Mouse (Mus musculus): ENCODE results near the gene Gm609. TPM values are rescaled to one million over a fixed set of nuclear protein-coding genes. Genes with fewer than 3 reads are reported as not detected.
"Not testable (repeated sequence)": the region's sequence is repeated elsewhere in the genome, so short reads cannot be mapped to it uniquely, and the experiment has no call there.

Gene Gm609
- 0.40 and 0.59 TPM in 2 replicates for polyA plus RNA-seq (2012; rRNA removed)

DNA sequence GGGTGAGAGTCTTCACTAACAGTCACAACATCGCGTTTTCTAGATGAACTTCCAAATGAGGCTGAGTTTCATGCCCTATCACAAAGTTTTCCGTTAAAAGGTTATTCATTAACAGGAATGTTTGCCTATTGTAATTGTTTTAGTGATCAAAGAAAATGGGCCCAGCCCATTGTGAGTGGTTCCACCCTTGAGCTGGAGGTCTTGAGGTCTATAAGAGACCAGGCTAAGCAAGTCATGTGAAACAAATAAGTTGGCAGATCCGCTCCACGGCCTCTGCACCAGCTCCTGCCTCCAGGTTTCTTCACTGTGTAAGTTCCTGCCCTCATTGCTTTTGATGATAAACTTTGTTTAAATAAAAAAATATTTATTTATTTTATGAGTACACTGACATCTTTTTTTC, at the start of gene Gm609:
Gene Gm609 (minus strand): TSS at position 43 of the 400 bp plus-strand sequence.
- H3K27ac ChIP-seq (ENCODE audit: insufficient read depth, low read length): no peak within 1 kb of the TSS
- no peak within 1 kb of the TSS for H3K4me3 ChIP-seq (ENCODE audit: insufficient read depth, low read length)
- no peaks in the 10 kb centered on the region for H3K4me1 ChIP-seq (ENCODE audit: control insufficient read depth, insufficient read depth, low read length)
- TF ChIP-seq POLR2A (IDR thresholded peaks at IDR 0.05; ENCODE audit: extremely low read depth, insufficient read depth, low read length): no peak
- no peak for TF ChIP-seq CTCF (IDR thresholded peaks at IDR 0.05; ENCODE audit: extremely low read depth, insufficient read depth, low read length)

DNA sequence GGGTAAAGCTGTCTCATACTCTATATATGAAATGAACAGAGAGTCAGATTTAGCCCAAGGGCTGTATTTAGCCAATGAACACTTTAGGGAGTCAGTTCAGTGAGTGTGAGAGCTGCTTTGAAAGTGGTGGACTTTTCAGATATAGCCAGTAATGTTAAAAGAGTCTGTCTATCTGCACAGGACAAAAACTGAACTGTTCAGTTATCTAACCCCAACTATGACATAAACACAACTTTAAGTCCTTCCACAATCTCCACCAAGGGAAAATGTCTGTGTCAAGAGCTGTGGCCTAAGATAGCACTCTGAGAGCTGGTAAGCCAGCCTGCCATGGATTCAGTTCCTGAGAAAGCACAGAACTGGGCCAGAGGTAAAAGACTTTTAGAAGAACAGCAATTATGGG, 49.3 kb upstream of the Gm609 start:
- Histone ChIP-seq H3K4me3 (ENCODE audit: insufficient read depth, low read length) (no peak overlapping the region), H3K4me1 (ENCODE audit: control insufficient read depth, insufficient read depth, low read length) (no peaks in the 10 kb centered on the region), H3K27ac (ENCODE audit: insufficient read depth, low read length) (no peak overlapping the region)
- TF ChIP-seq POLR2A (IDR thresholded peaks at IDR 0.05; ENCODE audit: extremely low read depth, insufficient read depth, low read length) (no peak), CTCF (IDR thresholded peaks at IDR 0.05; ENCODE audit: extremely low read depth, insufficient read depth, low read length) (no peak)

DNA sequence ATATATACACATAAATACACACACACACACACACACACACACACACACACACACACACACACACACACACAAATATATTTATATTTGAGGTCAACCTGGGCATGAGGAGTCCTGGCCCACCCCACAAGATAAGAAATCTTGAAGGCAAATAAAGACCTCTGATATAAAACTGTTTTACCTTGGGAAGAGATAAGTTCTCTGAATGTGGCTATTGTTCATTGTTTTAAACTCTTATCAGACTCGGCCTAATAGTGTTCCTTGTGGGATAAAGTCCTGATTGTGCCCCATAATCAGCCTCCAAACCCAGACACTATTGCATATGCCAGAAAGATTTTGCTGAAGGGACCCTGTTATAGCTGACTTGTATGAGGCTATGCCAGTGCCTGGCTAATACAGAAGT, 45.6 kb upstream of the Gm609 start:
- not testable (repeated sequence) for H3K4me1 ChIP-seq (ENCODE audit: control insufficient read depth, insufficient read depth, low read length); H3K4me3 ChIP-seq (ENCODE audit: insufficient read depth, low read length); H3K27ac ChIP-seq (ENCODE audit: insufficient read depth, low read length)

DNA sequence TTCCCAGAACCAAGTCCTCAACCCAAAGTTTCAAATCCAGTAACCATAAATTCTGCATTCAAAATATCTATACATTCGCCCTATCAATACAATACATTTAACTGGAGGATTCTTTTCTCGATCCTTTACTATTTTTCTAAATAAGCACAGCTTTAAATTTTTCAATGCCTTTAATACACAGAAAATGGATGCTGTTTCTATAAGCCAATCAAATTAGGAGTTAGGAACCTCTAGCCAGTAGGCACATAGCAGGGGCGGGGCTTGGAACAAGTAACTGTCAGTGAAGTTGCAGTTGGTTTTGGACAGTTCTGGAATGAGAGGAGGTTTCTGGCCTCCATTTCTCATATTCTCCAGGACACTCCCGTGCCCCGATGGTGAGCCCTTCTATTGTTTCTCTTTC, 42.2 kb upstream of the Gm609 start, which contains the start of gene Slc9c1:
Gene Slc9c1 (plus strand): TSS at position 301 of the 400 bp plus-strand sequence.
- H3K27ac ChIP-seq (ENCODE audit: insufficient read depth, low read length): no peak within 1 kb of the TSS
- no peaks in the 10 kb centered on the region for H3K4me1 ChIP-seq (ENCODE audit: control insufficient read depth, insufficient read depth, low read length)
- TF ChIP-seq POLR2A (IDR thresholded peaks at IDR 0.05; ENCODE audit: extremely low read depth, insufficient read depth, low read length) (no peak), CTCF (IDR thresholded peaks at IDR 0.05; ENCODE audit: extremely low read depth, insufficient read depth, low read length) (no peak)
- H3K4me3 ChIP-seq (ENCODE audit: insufficient read depth, low read length): no peak within 1 kb of the TSS

DNA sequence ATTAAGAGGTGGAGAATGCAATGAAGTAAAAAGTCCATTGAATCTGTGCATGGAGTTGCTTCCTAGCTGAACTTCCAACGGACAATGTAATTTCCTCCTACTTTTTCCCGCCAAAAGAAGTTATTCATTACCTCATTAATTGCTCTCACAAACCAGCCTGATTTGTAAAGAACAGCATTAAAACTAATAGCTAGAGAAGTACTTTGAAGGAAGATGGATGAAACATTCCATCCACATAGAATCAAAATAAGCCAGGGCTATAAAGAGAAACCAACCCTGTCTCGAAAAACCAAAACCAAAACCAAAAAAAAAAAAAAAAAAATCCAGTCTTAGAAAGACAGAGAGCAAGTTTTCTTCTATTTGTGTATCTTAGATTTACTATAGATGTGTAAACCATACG, 39.2 kb upstream of the Gm609 start, which contains the start of gene Gm17783:
Gene Gm17783 (minus strand): TSS at position 101 of the 400 bp plus-strand sequence.
- Histone ChIP-seq H3K4me3 (ENCODE audit: insufficient read depth, low read length) (no peak within 1 kb of the TSS), H3K4me1 (ENCODE audit: control insufficient read depth, insufficient read depth, low read length) (no peaks in the 10 kb centered on the region), H3K27ac (ENCODE audit: insufficient read depth, low read length) (no peak within 1 kb of the TSS)
- no peak for TF ChIP-seq CTCF (IDR thresholded peaks at IDR 0.05; ENCODE audit: extremely low read depth, insufficient read depth, low read length)

DNA sequence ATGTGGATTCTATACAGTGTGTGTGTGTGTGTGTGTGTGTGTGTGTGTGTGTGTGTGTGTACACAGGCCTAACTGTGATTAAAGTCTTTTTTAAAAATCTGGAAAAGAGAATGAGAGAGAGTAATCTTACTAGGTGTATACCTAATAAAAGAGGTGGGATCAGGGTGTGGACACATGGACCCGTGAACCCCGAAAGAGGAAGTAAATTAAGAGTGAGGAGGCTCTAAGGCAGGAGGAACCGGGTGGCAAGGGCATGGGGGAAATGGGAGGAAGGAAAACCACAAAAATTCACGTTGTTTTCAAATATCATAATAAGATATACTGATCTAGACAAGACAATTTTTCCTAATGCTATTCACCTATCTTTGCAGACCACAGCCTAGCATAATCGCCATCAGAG, 32.8 kb upstream of the Gm609 start:
- H3K4me3 ChIP-seq (ENCODE audit: insufficient read depth, low read length): no peak overlapping the region
- H3K27ac ChIP-seq (ENCODE audit: insufficient read depth, low read length): no peak overlapping the region
- no peaks in the 10 kb centered on the region for H3K4me1 ChIP-seq (ENCODE audit: control insufficient read depth, insufficient read depth, low read length)
- no peak for TF ChIP-seq CTCF (IDR thresholded peaks at IDR 0.05; ENCODE audit: extremely low read depth, insufficient read depth, low read length)
- TF ChIP-seq POLR2A (IDR thresholded peaks at IDR 0.05; ENCODE audit: extremely low read depth, insufficient read depth, low read length): no peak

DNA sequence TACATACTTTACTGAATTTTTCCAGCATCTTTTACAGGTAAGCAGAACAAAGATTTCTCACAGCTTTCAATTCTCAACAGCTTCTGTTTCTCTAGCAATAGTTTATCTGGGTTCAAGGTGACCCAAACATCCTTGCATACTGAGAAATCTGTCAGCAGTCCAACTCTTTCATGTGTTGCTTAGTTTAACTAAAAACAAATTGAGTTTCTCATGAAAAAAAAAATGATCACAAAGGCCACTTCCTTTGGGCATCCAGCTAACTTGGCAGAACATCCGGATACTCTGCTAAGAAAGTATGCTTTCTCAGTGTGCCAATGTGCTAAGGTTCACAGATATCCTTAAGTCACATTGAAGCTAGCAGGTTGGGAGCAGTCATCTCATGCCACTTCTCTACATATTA, 2.6 kb upstream of the Gm609 start:
- Histone ChIP-seq H3K4me1 (ENCODE audit: control insufficient read depth, insufficient read depth, low read length) (no peaks in the 10 kb centered on the region), H3K27ac (ENCODE audit: insufficient read depth, low read length) (no peak overlapping the region), H3K4me3 (ENCODE audit: insufficient read depth, low read length) (no peak overlapping the region)
- TF ChIP-seq POLR2A (IDR thresholded peaks at IDR 0.05; ENCODE audit: extremely low read depth, insufficient read depth, low read length) (no peak), CTCF (IDR thresholded peaks at IDR 0.05; ENCODE audit: extremely low read depth, insufficient read depth, low read length) (no peak)

DNA sequence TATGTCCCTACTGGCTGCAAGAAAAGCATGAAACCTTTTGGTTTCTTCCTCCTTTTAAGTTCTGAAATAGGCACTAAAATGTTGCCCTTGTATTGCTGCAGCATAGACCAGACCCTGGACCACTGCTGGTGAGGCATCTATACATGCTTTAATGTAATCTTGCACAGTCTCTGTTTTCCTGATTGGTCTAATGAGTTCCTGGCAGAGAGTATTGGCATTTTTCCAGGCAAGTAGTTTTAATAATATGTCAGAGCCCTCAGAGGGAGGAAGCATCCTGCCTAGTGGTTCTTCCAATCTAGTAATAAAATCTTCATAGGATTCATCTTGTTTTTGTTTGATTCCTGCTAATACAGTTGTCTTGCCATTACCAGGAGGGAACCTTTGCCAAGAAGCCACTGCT, 15.8 kb downstream of the Gm609 start:
- Histone ChIP-seq H3K27ac (ENCODE audit: insufficient read depth, low read length) (no peak overlapping the region), H3K4me3 (ENCODE audit: insufficient read depth, low read length) (no peak overlapping the region), H3K4me1 (ENCODE audit: control insufficient read depth, insufficient read depth, low read length) (no peaks in the 10 kb centered on the region)
- TF ChIP-seq CTCF (IDR thresholded peaks at IDR 0.05; ENCODE audit: extremely low read depth, insufficient read depth, low read length) (no peak), POLR2A (IDR thresholded peaks at IDR 0.05; ENCODE audit: extremely low read depth, insufficient read depth, low read length) (no peak)

DNA sequence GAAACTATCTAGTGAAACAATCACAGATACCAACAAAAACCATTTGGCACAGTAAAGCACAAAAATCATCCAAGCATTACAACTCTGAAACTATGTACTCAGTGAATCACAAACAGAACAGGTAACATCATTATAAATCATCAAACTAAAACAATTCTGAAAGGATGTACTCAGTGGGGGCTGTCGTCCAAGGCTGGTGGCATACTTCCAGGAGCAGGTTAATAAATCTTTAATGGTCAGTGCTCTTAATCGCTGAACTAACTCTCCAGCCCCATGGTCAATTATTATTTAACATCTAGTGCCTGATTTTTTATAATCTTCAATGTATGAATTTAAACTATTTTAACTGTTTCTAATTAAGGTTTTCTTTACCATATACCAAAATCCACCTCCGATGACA, 20.9 kb downstream of the Gm609 start:
- H3K4me3 ChIP-seq (ENCODE audit: insufficient read depth, low read length); H3K27ac ChIP-seq (ENCODE audit: insufficient read depth, low read length); H3K4me1 ChIP-seq (ENCODE audit: control insufficient read depth, insufficient read depth, low read length): not testable (repeated sequence)

DNA sequence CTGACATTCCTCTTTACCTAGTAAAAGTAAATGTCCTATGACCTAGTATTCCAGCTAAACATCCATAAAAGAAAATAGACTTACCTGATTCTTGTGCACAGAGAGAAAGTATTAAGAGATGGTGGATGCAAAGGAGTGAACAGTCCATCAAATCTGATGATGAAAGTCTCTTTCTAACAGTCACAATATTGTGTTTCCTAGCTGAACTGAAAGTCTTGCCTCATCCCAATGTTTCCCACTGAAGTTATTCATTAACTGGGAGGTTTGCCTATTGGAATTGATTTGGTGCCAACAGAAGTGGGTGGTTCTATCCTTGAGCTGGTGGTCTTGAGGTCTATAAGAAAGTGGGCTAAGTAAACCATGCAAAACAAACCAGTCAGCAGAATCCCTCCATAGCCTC, 38.0 kb downstream of the Gm609 start:
- H3K4me3 ChIP-seq (ENCODE audit: insufficient read depth, low read length): no peak overlapping the region
- H3K27ac ChIP-seq (ENCODE audit: insufficient read depth, low read length): no peak overlapping the region
- no peaks in the 10 kb centered on the region for H3K4me1 ChIP-seq (ENCODE audit: control insufficient read depth, insufficient read depth, low read length)
- TF ChIP-seq CTCF (IDR thresholded peaks at IDR 0.05; ENCODE audit: extremely low read depth, insufficient read depth, low read length) (no peak), POLR2A (IDR thresholded peaks at IDR 0.05; ENCODE audit: extremely low read depth, insufficient read depth, low read length) (no peak)

DNA sequence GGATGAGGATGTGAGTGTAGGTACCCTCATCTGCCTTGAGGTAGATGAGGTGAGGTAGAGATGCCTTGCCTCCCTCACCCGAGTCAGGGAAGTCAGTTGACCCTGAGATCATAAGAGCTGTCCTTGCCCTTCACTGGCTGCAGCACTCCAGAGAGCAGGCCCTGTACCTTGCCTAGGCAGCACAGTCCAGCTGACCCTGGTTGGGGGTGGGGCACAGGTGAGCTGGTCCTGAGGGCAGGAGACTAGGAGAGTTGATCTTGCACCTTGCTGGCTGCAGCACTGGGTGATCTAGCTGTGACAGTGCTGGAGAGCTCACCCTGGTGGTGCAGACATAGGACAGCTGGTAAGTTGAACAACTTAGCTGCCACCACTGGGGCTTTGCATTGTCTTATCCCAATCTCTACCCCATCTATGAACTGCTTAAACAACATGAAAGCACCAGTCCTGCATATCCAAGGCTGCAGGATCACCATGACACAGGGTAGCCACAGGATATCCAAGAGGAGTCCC, 55.5 kb downstream of the Gm609 start:
- TF ChIP-seq POLR2A (IDR thresholded peaks at IDR 0.05; ENCODE audit: extremely low read depth, insufficient read depth, low read length): no peak
- no peak for TF ChIP-seq CTCF (IDR thresholded peaks at IDR 0.05; ENCODE audit: extremely low read depth, insufficient read depth, low read length)

More for the DNA sequence above, 55.5 kb downstream of the Gm609 start:
- no peak overlapping the region for H3K27ac ChIP-seq (ENCODE audit: insufficient read depth, low read length)
- H3K4me1 ChIP-seq (ENCODE audit: control insufficient read depth, insufficient read depth, low read length): no peaks in the 10 kb centered on the region
- no peak overlapping the region for H3K4me3 ChIP-seq (ENCODE audit: insufficient read depth, low read length)

Measured in cortical plate, adult 2 months (tissue).